ENCODE assay signal across 14 mouse cellular contexts in the genomic region with DNA sequence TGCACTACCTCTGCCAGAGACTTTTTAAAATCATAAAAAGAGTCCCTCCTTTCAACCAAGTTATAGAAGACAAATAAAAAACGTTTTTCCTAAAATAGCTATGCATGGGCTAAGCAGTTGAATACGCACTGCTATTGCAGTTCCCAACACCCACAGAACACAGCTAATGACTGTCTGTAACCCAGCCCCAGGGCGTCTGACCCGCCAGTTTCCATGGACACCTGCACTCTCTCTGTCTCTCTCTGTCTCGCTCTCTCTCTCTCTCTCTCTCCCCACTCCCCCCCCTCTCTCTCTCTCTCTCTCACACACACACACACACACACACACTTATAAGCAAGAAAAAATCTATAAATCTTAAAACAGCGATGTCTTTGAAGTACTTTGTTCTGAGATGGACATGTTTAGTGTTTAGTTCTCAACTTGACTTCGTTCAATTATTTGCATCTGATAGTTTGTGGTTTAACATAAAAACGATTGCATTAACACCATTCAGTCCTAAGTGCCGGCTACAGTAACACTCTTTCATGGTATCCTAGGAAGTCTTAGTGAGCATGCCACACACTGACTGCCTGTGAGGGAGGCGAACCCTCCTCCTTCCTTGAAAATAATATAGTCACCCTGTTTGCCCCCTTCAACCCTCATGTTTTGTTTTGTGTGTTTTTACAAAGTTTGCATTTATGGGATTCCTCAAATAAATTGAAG.
DNase-seq lines count a peak whose midpoint lies in the region; ATAC-seq and TF ChIP-seq lines count a peak whose summit lies in the region.
"Had no signal": no experiment of that assay in that cellular context is flagged by ENCODE, and none has a peak within 500 bp of the region (broad histone marks: within the 10 kb centered on the region; RNA-seq: fewer than 3 reads in every experiment).

No protein-coding gene starts in this region.

- intact Hi-C loops in gastrocnemius, postnatal 14 days (cut with DNase I; ENCODE audit: low total_unique reads): no loop called here

- ATAC-seq in forebrain, embryonic 13.5 days: peak; percentile 83
- ATAC-seq in neural tube, embryonic 11.5 days (ENCODE audit: insufficient read depth, low FRiP score, low TSS enrichment): peak; percentile 84
- ATAC-seq in intestine, postnatal 0 days: no peak
- no peak for ATAC-seq in activated CD4-positive, CD25-positive, alpha-beta regulatory T cell, adult 4 months

- no peak for TF ChIP-seq CTCF in intestine, postnatal 0 days (IDR thresholded peaks at IDR 0.05; ENCODE audit: low read depth)

- H3K4me1 ChIP-seq in forebrain, embryonic 13.5 days: peaks cover 14% of the 10 kb centered on the region
- peaks cover 42% of the 10 kb centered on the region for H3K4me1 ChIP-seq in limb, embryonic 10.5 days
- H3K4me1 ChIP-seq in neural tube, embryonic 11.5 days (ENCODE audit: control insufficient read depth, insufficient read depth, low read length): peaks cover 3% of the 10 kb centered on the region; the same call in 1 of the 2 replicates
- H3K4me1 ChIP-seq in intestine, postnatal 0 days (replicated peaks; ENCODE audit: control insufficient read depth, insufficient read depth, low read length): no peaks in the 10 kb centered on the region

- no peaks in the 10 kb centered on the region for H3K36me3 ChIP-seq in forebrain, embryonic 13.5 days (ENCODE audit: poor library complexity, severe bottlenecking)
- no peaks in the 10 kb centered on the region for H3K36me3 ChIP-seq in limb, embryonic 10.5 days
- no peaks in the 10 kb centered on the region for H3K36me3 ChIP-seq in neural tube, embryonic 11.5 days (ENCODE audit: control insufficient read depth, insufficient read depth, low read length)
- no peaks in the 10 kb centered on the region for H3K36me3 ChIP-seq in intestine, postnatal 0 days (ENCODE audit: control insufficient read depth, insufficient read depth)

- no peak overlapping the region for H3K4me3 ChIP-seq in forebrain, embryonic 13.5 days
- no peak overlapping the region for H3K4me3 ChIP-seq in limb, embryonic 10.5 days
- no peak overlapping the region for H3K4me3 ChIP-seq in neural tube, embryonic 11.5 days (ENCODE audit: low read depth, low read length)
- H3K4me3 ChIP-seq in intestine, postnatal 0 days (ENCODE audit: low read depth, low read length): no peak overlapping the region
- H3K4me3 ChIP-seq: heart, adult 2 months had no signal

- no peaks in the 10 kb centered on the region for H3K9me3 ChIP-seq in forebrain, embryonic 13.5 days (replicated peaks)
- no peaks in the 10 kb centered on the region for H3K9me3 ChIP-seq in limb, embryonic 10.5 days (replicated peaks)
- H3K9me3 ChIP-seq in neural tube, embryonic 11.5 days (ENCODE audit: control insufficient read depth, low read length): no peaks in the 10 kb centered on the region
- no peaks in the 10 kb centered on the region for H3K9me3 ChIP-seq in intestine, postnatal 0 days (ENCODE audit: control insufficient read depth)

- H3K4me2 ChIP-seq in forebrain, embryonic 13.5 days: no peak overlapping the region; the same call in 1 of the 2 replicates
- H3K4me2 ChIP-seq in neural tube, embryonic 11.5 days (ENCODE audit: low read depth): no peak overlapping the region
- no peak overlapping the region for H3K4me2 ChIP-seq in intestine, postnatal 0 days (replicated peaks; ENCODE audit: low read depth)

- H3K27ac ChIP-seq in forebrain, embryonic 13.5 days: no peak overlapping the region
- no peak overlapping the region for H3K27ac ChIP-seq in limb, embryonic 10.5 days
- peak overlapping the region; percentile 28; the same call in 1 of the 2 replicates for H3K27ac ChIP-seq in neural tube, embryonic 11.5 days (ENCODE audit: low read depth, low read length)
- no peak overlapping the region for H3K27ac ChIP-seq in intestine, postnatal 0 days (ENCODE audit: low read depth, low read length)
- H3K27ac ChIP-seq: heart, adult 2 months had no signal

- no peak overlapping the region for H3K9ac ChIP-seq in forebrain, embryonic 13.5 days
- no peak overlapping the region for H3K9ac ChIP-seq in neural tube, embryonic 11.5 days (ENCODE audit: low read length)
- H3K9ac ChIP-seq in intestine, postnatal 0 days (ENCODE audit: low read depth, low read length): no peak overlapping the region

- WGBS in forebrain, embryonic 13.5 days: 18% methylated on average over 10 of the region's 10 CpGs
- WGBS in limb, embryonic 10.5 days: 43% methylated on average over 10 of the region's 10 CpGs
- 17% methylated on average over 10 of the region's 10 CpGs for WGBS in neural tube, embryonic 11.5 days
- 45% methylated on average over 10 of the region's 10 CpGs for WGBS in intestine, postnatal 0 days

- peak; percentile 72 for DNase-seq in embryo, embryonic 11 days
- peak; percentile 53 for DNase-seq in limb, embryonic 10.5 days (ENCODE audit: low spot score)
- DNase-seq in neural tube, embryonic 11.5 days (ENCODE audit: low spot score): peak; percentile 66
- no peak for DNase-seq in thymus, postnatal 36 days
- DNase-seq in gastrocnemius, postnatal 14 days: no peak
- DNase-seq: cerebellum, adult 9-11 months; heart, adult 2 months; left cerebral cortex, postnatal 4 days; lung, adult 2 months; right cerebral cortex, postnatal 25 days had no signal

- H3K27me3 ChIP-seq in forebrain, embryonic 13.5 days: no peaks in the 10 kb centered on the region
- no peaks in the 10 kb centered on the region for H3K27me3 ChIP-seq in limb, embryonic 10.5 days (ENCODE audit: low read depth, poor library complexity, severe bottlenecking)
- H3K27me3 ChIP-seq in neural tube, embryonic 11.5 days (ENCODE audit: control insufficient read depth, insufficient read depth, low read length): no peaks in the 10 kb centered on the region
- H3K27me3 ChIP-seq in intestine, postnatal 0 days (replicated peaks; ENCODE audit: control insufficient read depth, insufficient read depth, low read length): no peaks in the 10 kb centered on the region
- H3K27me3 ChIP-seq: CH12.LX had no signal

Comparison
In these comparisons a context has a peak if more than half of its experiments do, and no peak if none do; other contexts are left out.
1. DNase-seq: peak in embryo, embryonic 11 days (single experiment), limb, embryonic 10.5 days (single experiment) and neural tube, embryonic 11.5 days (single experiment); none in thymus, postnatal 36 days (0 of 2) and gastrocnemius, postnatal 14 days (single experiment).
2. ATAC-seq: peak in forebrain, embryonic 13.5 days (single experiment) and neural tube, embryonic 11.5 days (single experiment); none in intestine, postnatal 0 days (single experiment) and activated CD4-positive, CD25-positive, alpha-beta regulatory T cell, adult 4 months (single experiment).